Mouse (Mus musculus): ENCODE data around the gene Ccin. TPM values are rescaled to one million over a fixed set of nuclear protein-coding genes. Genes with fewer than 3 reads are reported as not detected.

The Ccin gene
- total and polyA plus RNA-seq, 3 experiments = not detected

- Histone ChIP-seq H3K4me1 (ENCODE audit: control insufficient read depth in 1 of 2, insufficient read depth in 2 of 2) (peaks cover 0 to 27% of the 10 kb centered on the region in 2 experiments; a peak in 2 of 4 replicates), H3K79me2 (replicated peaks; ENCODE audit: control insufficient read depth, extremely low read depth, insufficient read depth, poor library complexity, severe bottlenecking) (peaks cover 62% of the 10 kb centered on the region), H3K4me3 (replicated peaks in 1 of 3; ENCODE audit: low read depth in 2 of 3, low read length in 2 of 3, poor library complexity in 1 of 3) (no peak overlapping the region), H3K4me2 (ENCODE audit: insufficient read depth, low read depth, poor library complexity, severe bottlenecking) (no peak overlapping the region), H3K9me3 (replicated peaks; ENCODE audit: low read length) (no peaks in the 10 kb centered on the region), H3K36me3 (replicated peaks in 1 of 2; ENCODE audit: control insufficient read depth in 1 of 2, insufficient read depth in 1 of 2, low read length in 1 of 2) (peaks cover 85 to 100% of the 10 kb centered on the region in 2 experiments), H3K27me3 (replicated peaks) (no peaks in the 10 kb centered on the region), H3K27ac (ENCODE audit: insufficient read depth, low read depth) (no peak overlapping the region), H3K9ac (ENCODE audit: insufficient read depth, low read depth) (no peak overlapping the region)
- dilution Hi-C loops (cut with MboI; ENCODE audit: extremely low pct_ligation_motif_present, extremely low pct_unique_long_range_greater_than_20kb, low sequenced_read_pairs) = no loop called here
- in situ Hi-C loops (cut with MboI; ENCODE audit: low pct_ligation_motif_present, low pct_unique_long_range_greater_than_20kb, low sequenced_read_pairs) = no loop called here
- no peak for DNase-seq (ENCODE audit: extremely low read depth)
- TF ChIP-seq TBP (conservative IDR thresholded peaks at IDR 0.05; ENCODE audit: low read depth, low read length) (no peak), PAX5 (IDR thresholded peaks at IDR 0.05; ENCODE audit: low read length) (no peak)
Measured at GRCm38 (mm10) chr4:44022766-44023165, 39.5 kb downstream of the Ccin start.

GRCm38 (mm10) chr4:44023681-44024080 is 40.4 kb downstream of the Ccin start:
- Histone ChIP-seq H3K27me3 (replicated peaks) (no peaks in the 10 kb centered on the region), H3K79me2 (replicated peaks; ENCODE audit: control insufficient read depth, extremely low read depth, insufficient read depth, poor library complexity, severe bottlenecking) (peaks cover 53% of the 10 kb centered on the region), H3K4me2 (ENCODE audit: insufficient read depth, low read depth, poor library complexity, severe bottlenecking) (no peak overlapping the region), H3K4me3 (replicated peaks in 1 of 3; ENCODE audit: low read depth in 2 of 3, low read length in 2 of 3, poor library complexity in 1 of 3) (no peak overlapping the region), H3K9ac (ENCODE audit: insufficient read depth, low read depth) (no peak overlapping the region), H3K4me1 (ENCODE audit: control insufficient read depth in 1 of 2, insufficient read depth in 2 of 2) (peaks cover 0 to 27% of the 10 kb centered on the region in 2 experiments; a peak in 2 of 4 replicates), H3K36me3 (replicated peaks in 1 of 2; ENCODE audit: control insufficient read depth in 1 of 2, insufficient read depth in 1 of 2, low read length in 1 of 2) (peaks cover 91 to 100% of the 10 kb centered on the region in 2 experiments), H3K9me3 (replicated peaks; ENCODE audit: low read length) (no peaks in the 10 kb centered on the region), H3K27ac (ENCODE audit: insufficient read depth, low read depth) (no peak overlapping the region)
- in situ Hi-C loops (cut with MboI; ENCODE audit: low pct_ligation_motif_present, low pct_unique_long_range_greater_than_20kb, low sequenced_read_pairs) = no loop called here
- dilution Hi-C loops (cut with MboI; ENCODE audit: extremely low pct_ligation_motif_present, extremely low pct_unique_long_range_greater_than_20kb, low sequenced_read_pairs) = no loop called here
- no peak for TF ChIP-seq MAFK (IDR thresholded peaks at IDR 0.05; ENCODE audit: insufficient replicate concordance, low read length)
- TF ChIP-seq TCF12 (IDR thresholded peaks at IDR 0.05; ENCODE audit: low read depth, low read length) = no peak
- TF ChIP-seq MYC (IDR thresholded peaks at IDR 0.05; ENCODE audit: low read depth, low read length) = no peak
- TF ChIP-seq BHLHE40 (IDR thresholded peaks at IDR 0.05; ENCODE audit: low read depth, low read length) = no peak
- no peak for TF ChIP-seq UBTF (IDR thresholded peaks at IDR 0.05; ENCODE audit: low read depth, low read length)
- no peak for TF ChIP-seq ZNF384 (IDR thresholded peaks at IDR 0.05; ENCODE audit: low read depth, low read length)
- TF ChIP-seq ZC3H11A (IDR thresholded peaks at IDR 0.05; ENCODE audit: low read depth, low read length) = no peak
- no peak for TF ChIP-seq USF1 (IDR thresholded peaks at IDR 0.05; ENCODE audit: low read depth, low read length)
- no peak for TF ChIP-seq NELFE (IDR thresholded peaks at IDR 0.05; ENCODE audit: low read depth, low read length)
- TF ChIP-seq RCOR1 (conservative IDR thresholded peaks at IDR 0.05; ENCODE audit: low read depth, low read length) = no peak
- TF ChIP-seq ETS1 (conservative IDR thresholded peaks at IDR 0.05; ENCODE audit: low read depth, low read length) = no peak
- TF ChIP-seq EP300 (IDR thresholded peaks at IDR 0.05; ENCODE audit: low read length) = no peak
- no peak for TF ChIP-seq CHD1 (IDR thresholded peaks at IDR 0.05; ENCODE audit: low read depth, low read length)
- TF ChIP-seq KAT2A (IDR thresholded peaks at IDR 0.05; ENCODE audit: insufficient replicate concordance, low read length) = no peak
- TF ChIP-seq ELF1 (IDR thresholded peaks at IDR 0.05; ENCODE audit: low read depth, low read length) = no peak
- TF ChIP-seq ZKSCAN1 (IDR thresholded peaks at IDR 0.05; ENCODE audit: borderline replicate concordance, low read depth, low read length) = no peak
- no peak for TF ChIP-seq MEF2A (IDR thresholded peaks at IDR 0.05; ENCODE audit: borderline replicate concordance, low read depth, low read length)
- no peak for DNase-seq (ENCODE audit: extremely low read depth)
